Mouse (Mus musculus) activated CD4-positive, CD25-positive, alpha-beta regulatory T cell, adult 9 weeks (primary cell): ENCODE results near the gene Olfr19. TPM values are rescaled to one million over a fixed set of nuclear protein-coding genes. Genes with fewer than 3 reads are reported as not detected.

Source experiments
- polyA plus RNA-seq: library from polyadenylated mRNA; unstranded; fragments of 100-300 nt; shearing (Covaris generic); gene quantifications from one replicate; pipeline ENCODE4 v1.2.1, GENCODE M21; 2017

The Olfr19 gene
- not detected for polyA plus RNA-seq

GRCm38 (mm10) chr16:16676305-16676704 is at the start of gene Olfr19:
Gene Olfr19, minus strand, starts transcription at chr16:16676405.

Other genes starting within 250 kb of the Olfr19 start
- 0.17 TPM for gene Fgd4, start 75.9 kb downstream of the Olfr19 start, polyA plus RNA-seq
- gene Spag6l, start 153.1 kb upstream of the Olfr19 start, polyA plus RNA-seq = not detected
- gene Igll1, start 187.6 kb upstream of the Olfr19 start, polyA plus RNA-seq = not detected
- 109 TPM for gene Top3b, start 194.3 kb upstream of the Olfr19 start, polyA plus RNA-seq
- 3.9 TPM for gene Vpreb1, start 194.4 kb upstream of the Olfr19 start, polyA plus RNA-seq
- 31.0 TPM for gene Ppm1f, start 220.1 kb upstream of the Olfr19 start, polyA plus RNA-seq